Comparison of ENCODE assay signal across 7 mouse cellular contexts in the genomic region with DNA sequence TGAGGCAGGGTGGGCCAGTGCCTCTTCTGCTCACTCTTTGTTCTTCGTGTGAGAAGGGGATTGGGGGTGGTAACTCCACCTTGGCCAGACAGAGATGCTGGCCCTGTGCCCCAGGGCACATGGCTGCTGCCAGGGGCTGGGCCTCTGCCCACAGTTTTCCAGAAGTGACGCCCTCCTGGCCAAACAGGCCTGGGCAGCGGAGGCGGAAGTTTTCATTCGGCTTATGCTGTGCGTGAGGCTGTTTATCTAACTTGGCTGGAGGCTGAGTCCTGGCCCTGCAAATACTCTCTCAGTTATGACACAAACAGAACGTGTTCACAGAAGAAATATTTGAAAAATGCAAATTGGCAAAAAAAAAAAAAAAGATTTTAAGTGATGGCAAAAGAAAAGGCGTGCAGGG.
DNase-seq lines count a peak whose midpoint lies in the region; ATAC-seq and TF ChIP-seq lines count a peak whose summit lies in the region.

No protein-coding gene starts in this region.

- H3K9ac ChIP-seq in liver, embryonic 13.5 days = no peak overlapping the region
- no peak overlapping the region for H3K9ac ChIP-seq in liver, embryonic 12.5 days
- no peak overlapping the region for H3K9ac ChIP-seq in embryonic facial prominence, embryonic 15.5 days
- H3K9ac ChIP-seq in hindbrain, postnatal 0 days (replicated peaks; ENCODE audit: low read length) = no peak overlapping the region

- H3K4me2 ChIP-seq in liver, embryonic 13.5 days = no peak overlapping the region
- H3K4me2 ChIP-seq in liver, embryonic 12.5 days = no peak overlapping the region
- no peak overlapping the region for H3K4me2 ChIP-seq in embryonic facial prominence, embryonic 15.5 days (replicated peaks)
- no peak overlapping the region for H3K4me2 ChIP-seq in hindbrain, postnatal 0 days (ENCODE audit: low read depth, low read length)

- H3K4me3 ChIP-seq in liver, embryonic 13.5 days (replicated peaks) = no peak overlapping the region
- no peak overlapping the region for H3K4me3 ChIP-seq in liver, embryonic 12.5 days
- H3K4me3 ChIP-seq in embryonic facial prominence, embryonic 15.5 days (replicated peaks) = no peak overlapping the region
- H3K4me3 ChIP-seq in hindbrain, postnatal 0 days (ENCODE audit: low read length) = no peak overlapping the region
- H3K4me3 ChIP-seq in thymus, adult 2 months (ENCODE audit: control insufficient read depth, insufficient read depth, low read length) = no peak overlapping the region

- DNase-seq in liver, embryonic 13.5 days = no peak
- DNase-seq in hindbrain, postnatal 0 days (ENCODE audit: low spot score) = peak; percentile 69
- peak; percentile 89 for DNase-seq in lung, postnatal 25 days (ENCODE audit: low spot score)
- no peak for DNase-seq in thymus, adult 2 months

- peaks cover 29% of the 10 kb centered on the region for H3K4me1 ChIP-seq in liver, embryonic 13.5 days (replicated peaks)
- H3K4me1 ChIP-seq in liver, embryonic 12.5 days = peaks cover 36% of the 10 kb centered on the region
- H3K4me1 ChIP-seq in embryonic facial prominence, embryonic 15.5 days = peaks cover 52% of the 10 kb centered on the region
- peaks cover 10% of the 10 kb centered on the region; the same call in 1 of the 2 replicates for H3K4me1 ChIP-seq in hindbrain, postnatal 0 days (ENCODE audit: insufficient read depth, low read length)
- H3K4me1 ChIP-seq in thymus, adult 2 months (replicated peaks; ENCODE audit: control insufficient read depth, insufficient read depth, low read length) = peaks cover 12% of the 10 kb centered on the region

- 76% methylated on average over 8 of the region's 8 CpGs for WGBS in liver, embryonic 13.5 days (ENCODE audit: insufficient replicate concordance)
- 74% methylated on average over 8 of the region's 8 CpGs for WGBS in liver, embryonic 12.5 days (ENCODE audit: insufficient replicate concordance)
- 45% methylated on average over 8 of the region's 8 CpGs for WGBS in embryonic facial prominence, embryonic 15.5 days
- 42% methylated on average over 8 of the region's 8 CpGs for WGBS in hindbrain, postnatal 0 days
- WGBS in thymus, adult 2 months = 90% methylated on average over 8 of the region's 8 CpGs

- H3K36me3 ChIP-seq in liver, embryonic 13.5 days = no peaks in the 10 kb centered on the region
- no peaks in the 10 kb centered on the region for H3K36me3 ChIP-seq in liver, embryonic 12.5 days
- no peaks in the 10 kb centered on the region for H3K36me3 ChIP-seq in embryonic facial prominence, embryonic 15.5 days
- no peaks in the 10 kb centered on the region for H3K36me3 ChIP-seq in hindbrain, postnatal 0 days (ENCODE audit: insufficient read depth, low read length)
- H3K36me3 ChIP-seq in thymus, adult 2 months (ENCODE audit: control insufficient read depth, insufficient read depth, low read length) = no peaks in the 10 kb centered on the region

- H3K27ac ChIP-seq in liver, embryonic 13.5 days = 0 out of 2 replicates have a peak overlapping the region, but pooled peaks have one; percentile 43
- H3K27ac ChIP-seq in liver, embryonic 12.5 days = no peak overlapping the region
- H3K27ac ChIP-seq in embryonic facial prominence, embryonic 15.5 days (replicated peaks) = peak overlapping the region; percentile 80
- H3K27ac ChIP-seq in hindbrain, postnatal 0 days = peak overlapping the region; percentile 42; the same call in 1 of the 2 replicates
- H3K27ac ChIP-seq in thymus, adult 2 months (ENCODE audit: control insufficient read depth, insufficient read depth, low read length) = no peak overlapping the region

- TF ChIP-seq POLR2A in thymus, adult 2 months (IDR thresholded peaks at IDR 0.05; ENCODE audit: control insufficient read depth, extremely low read depth, insufficient read depth, low read length, poor library complexity) = no peak

- TF ChIP-seq CTCF in hindbrain, postnatal 0 days (IDR thresholded peaks at IDR 0.05; ENCODE audit: low read depth) = no peak
- TF ChIP-seq CTCF in thymus, adult 2 months (IDR thresholded peaks at IDR 0.05; ENCODE audit: borderline replicate concordance, control insufficient read depth, extremely low read depth, insufficient read depth, low read length, poor library complexity) = no peak

- H3K9me3 ChIP-seq in liver, embryonic 13.5 days (replicated peaks) = no peaks in the 10 kb centered on the region
- 0 out of 2 replicates have a peak, but pooled peaks cover 3% of the 10 kb centered on the region for H3K9me3 ChIP-seq in liver, embryonic 12.5 days (replicated peaks)
- no peaks in the 10 kb centered on the region for H3K9me3 ChIP-seq in embryonic facial prominence, embryonic 15.5 days (replicated peaks)
- H3K9me3 ChIP-seq in hindbrain, postnatal 0 days (ENCODE audit: low read length) = no peaks in the 10 kb centered on the region

- no peak for ATAC-seq in liver, embryonic 13.5 days (ENCODE audit: low read depth)
- no peak for ATAC-seq in liver, embryonic 12.5 days
- ATAC-seq in embryonic facial prominence, embryonic 15.5 days (ENCODE audit: insufficient number of reproducible peaks, low FRiP score, low TSS enrichment, low read depth) = peak; percentile 20; the same call in 1 of the 2 replicates
- peak; percentile 43; the same call in 1 of the 2 replicates for ATAC-seq in hindbrain, postnatal 0 days
- no peak for ATAC-seq in erythroblast, adult 5-6 weeks (replicated peaks; ENCODE audit: low FRiP score, poor library complexity, severe bottlenecking)

- H3K27me3 ChIP-seq in liver, embryonic 13.5 days = peaks cover 15% of the 10 kb centered on the region; the same call in 1 of the 2 replicates
- H3K27me3 ChIP-seq in liver, embryonic 12.5 days (replicated peaks) = peaks cover 35% of the 10 kb centered on the region
- H3K27me3 ChIP-seq in embryonic facial prominence, embryonic 15.5 days = no peaks in the 10 kb centered on the region
- H3K27me3 ChIP-seq in hindbrain, postnatal 0 days (ENCODE audit: insufficient read depth, low read length) = no peaks in the 10 kb centered on the region
- no peaks in the 10 kb centered on the region for H3K27me3 ChIP-seq in thymus, adult 2 months (ENCODE audit: control insufficient read depth, insufficient read depth, low read length)

Comparison
In these comparisons a context has a peak if more than half of its experiments do, and no peak if none do; other contexts are left out.
1. H3K27ac ChIP-seq: peak in liver, embryonic 13.5 days (single experiment), embryonic facial prominence, embryonic 15.5 days (single experiment) and hindbrain, postnatal 0 days (single experiment); none in liver, embryonic 12.5 days (single experiment) and thymus, adult 2 months (single experiment).
2. ATAC-seq: peak in embryonic facial prominence, embryonic 15.5 days (single experiment) and hindbrain, postnatal 0 days (single experiment); none in liver, embryonic 13.5 days (single experiment), liver, embryonic 12.5 days (single experiment) and erythroblast, adult 5-6 weeks (single experiment).
3. DNase-seq: peak in hindbrain, postnatal 0 days (single experiment) and lung, postnatal 25 days (single experiment); none in liver, embryonic 13.5 days (single experiment) and thymus, adult 2 months (single experiment).